Mouse (Mus musculus) kidney, adult 2 months (tissue): ENCODE data around the gene Prkar2b.

Source experiments
- CTCF ChIP-seq: fragments of 200-500 bp; conservative IDR thresholded peaks from 2 replicates; pipeline ENCODE4 v1.5.1; 2011; ENCODE audit warnings: low read depth, mild to moderate bottlenecking, control low read depth, low read length, moderate library complexity, mixed read lengths; ENCODE audit not compliant: insufficient read depth, insufficient read length
- POLR2A ChIP-seq: fragments of 200-500 bp; IDR thresholded peaks from one replicate; pipeline ENCODE4 v1.6.1; 2011; ENCODE audit warnings: low read depth, low read length, control low read depth

DNA sequence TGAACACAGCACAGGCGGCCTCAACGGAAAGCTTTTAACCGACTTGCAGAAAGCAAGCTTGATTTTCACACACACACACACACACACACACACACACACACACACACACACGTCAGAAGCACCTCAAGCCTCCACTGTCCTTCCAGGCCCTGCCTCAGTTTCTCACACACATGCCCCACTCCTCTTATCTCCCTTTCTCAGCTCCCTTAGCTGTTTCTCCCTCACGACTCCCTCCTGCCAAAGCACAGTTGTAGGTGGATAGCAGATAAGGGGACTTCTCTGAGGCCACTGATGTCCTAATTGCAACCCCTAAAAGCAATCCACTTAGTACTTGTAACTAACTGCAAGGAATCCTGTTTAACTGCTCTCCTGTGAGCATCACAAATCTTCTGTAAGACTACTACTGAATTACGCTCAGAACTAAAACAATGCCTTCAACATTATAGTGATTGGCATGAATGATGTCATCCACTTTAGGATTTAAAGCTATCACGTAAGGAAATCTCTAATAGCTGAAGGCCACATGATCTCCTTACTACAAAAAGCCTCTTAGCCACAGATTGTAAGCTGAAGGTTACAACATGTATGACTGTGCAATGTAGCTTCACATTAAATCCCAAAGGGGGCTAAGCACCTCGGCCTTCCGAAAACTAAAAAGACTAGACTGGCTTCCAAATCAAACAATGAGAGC, 6.5 kb downstream of the Prkar2b start:
- TF ChIP-seq POLR2A (no peak), CTCF (no peak)
